Mouse (Mus musculus) lung, adult 2 months (tissue): ENCODE data around the gene Pou2f1.

ENCODE experiments used
- CTCF ChIP-seq: fragments of 200-500 bp; IDR thresholded peaks from 2 replicates; pipeline ENCODE4 v1.5.1; 2011; ENCODE audit warnings: mild to moderate bottlenecking, low read length, control low read depth; ENCODE audit not compliant: insufficient read depth
- POLR2A ChIP-seq: fragments of 200-500 bp; IDR thresholded peaks from 2 replicates; pipeline ENCODE4 v1.6.1; 2011; ENCODE audit warnings: low read depth, mild to moderate bottlenecking, control low read depth, low read length, borderline replicate concordance; ENCODE audit errors: extremely low read depth

GRCm38 (mm10) chr1:165875520-165876284 lies 126.8 kb downstream of the Pou2f1 start:
- TF ChIP-seq CTCF = no peak
- TF ChIP-seq POLR2A = no peak
